Mouse (Mus musculus): Measurements from ENCODE around the gene Fbxo11. TPM values are rescaled to one million over a fixed set of nuclear protein-coding genes. Genes with fewer than 3 reads are reported as not detected.

Gene Fbxo11
- total RNA-seq (2023) = 95.0 TPM

GRCm38 (mm10) chr17:88065031-88065800 lies at the start of gene Fbxo11:
Gene Fbxo11 (minus strand): TSS chr17:88065291.

DNA sequence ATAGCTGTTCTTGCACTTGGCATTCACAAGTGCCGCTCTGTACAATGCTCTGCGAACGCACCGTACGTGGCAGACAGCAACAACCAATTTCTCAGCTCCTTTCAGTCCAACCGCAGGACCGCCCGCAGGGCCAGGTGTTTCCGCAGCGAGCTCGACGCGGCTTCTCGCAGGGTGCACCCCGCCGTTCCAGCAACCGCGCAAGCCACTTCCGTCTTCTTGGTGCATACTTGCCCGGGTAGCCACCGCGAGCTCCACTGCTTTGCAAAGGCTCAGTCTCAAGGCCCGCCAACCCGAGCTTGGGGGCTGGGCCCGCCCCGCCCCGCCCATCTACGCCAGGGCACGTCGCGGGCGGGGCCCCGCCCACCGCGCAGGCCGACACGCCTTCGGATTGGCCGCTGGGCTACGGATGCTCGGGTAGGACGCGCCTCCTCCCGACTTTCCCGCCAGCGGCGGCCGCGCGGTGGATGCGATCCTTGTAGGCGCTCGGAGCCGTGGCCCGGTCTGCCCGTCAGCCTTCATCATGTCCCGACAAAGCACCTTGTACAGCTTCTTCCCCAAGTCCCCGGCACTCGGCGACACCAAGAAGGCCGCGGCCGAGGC lies 90.4 kb downstream of the Fbxo11 start, which contains the start of gene Msh6:
Gene Msh6 (plus strand): TSS at position 434 of the 600 bp plus-strand sequence.

Other genes with a start within 250 kb of the Fbxo11 start
- gene Rpl36-ps4, start 144.3 kb downstream of the Fbxo11 start, total RNA-seq (2023) = not detected
- 25.9 TPM for gene Msh6, start 90.2 kb downstream of the Fbxo11 start, total RNA-seq (2023)

Data from CD4-positive naive resting alpha-beta T cell, adult 76 days (primary cell).